Mouse (Mus musculus) retina, postnatal 7 days (tissue): ENCODE measurements around the gene Ntn5.
A peak's percentile ranks its signal among the peaks of the same experiment; 100 is the strongest.

Experiments
- DNase-seq: peaks from one replicate; pipeline ENCODE4 v3.0.0-alpha.2; 2012; ENCODE audit warnings: low read depth, low spot score

Ntn5 gene

GRCm38 (mm10) chr7:45711316-45712021, 27.6 kb downstream of the Ntn5 start:
- DNase-seq: no peak

GRCm38 (mm10) chr7:45712022-45712757, 28.4 kb downstream of the Ntn5 start:
- no peak for DNase-seq

- no peak for DNase-seq
Observed at GRCm38 (mm10) chr7:45713396-45713795, 29.6 kb downstream of the Ntn5 start.

- no peak for DNase-seq
Observed at GRCm38 (mm10) chr7:45713881-45714520, 30.2 kb downstream of the Ntn5 start.

GRCm38 (mm10) chr7:45714630-45715089, 30.8 kb downstream of the Ntn5 start:
- DNase-seq: no peak

GRCm38 (mm10) chr7:45715090-45715708, 31.4 kb downstream of the Ntn5 start, which contains the start of gene Rpl18:
TSS of gene Rpl18 (plus strand) at chr7:45715457.
- DNase-seq: peak; percentile 89

GRCm38 (mm10) chr7:45715741-45716459, 32.1 kb downstream of the Ntn5 start:
- no peak for DNase-seq

DNA sequence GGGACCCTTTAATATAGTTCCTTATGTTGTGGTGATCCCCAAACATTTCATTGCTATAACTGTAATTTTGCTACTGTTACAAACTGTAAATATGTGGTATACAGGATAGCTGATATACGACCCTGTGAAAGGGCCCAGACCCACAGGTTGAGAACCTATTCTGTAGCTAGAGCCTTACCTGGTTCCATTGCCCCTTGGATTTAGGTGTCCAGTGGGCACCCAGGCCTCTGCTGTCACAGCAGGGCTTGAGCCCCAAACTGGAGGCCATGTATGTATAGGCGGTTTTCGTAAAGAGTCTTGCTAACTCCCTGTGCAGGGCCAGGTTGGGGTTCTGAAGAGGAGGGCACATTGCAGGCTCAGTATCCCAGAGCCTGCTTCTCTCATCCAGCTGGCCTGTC, 32.6 kb downstream of the Ntn5 start:
- no peak for DNase-seq

- no peak for DNase-seq
Observed at GRCm38 (mm10) chr7:45716952-45717917, 33.4 kb downstream of the Ntn5 start.

DNA sequence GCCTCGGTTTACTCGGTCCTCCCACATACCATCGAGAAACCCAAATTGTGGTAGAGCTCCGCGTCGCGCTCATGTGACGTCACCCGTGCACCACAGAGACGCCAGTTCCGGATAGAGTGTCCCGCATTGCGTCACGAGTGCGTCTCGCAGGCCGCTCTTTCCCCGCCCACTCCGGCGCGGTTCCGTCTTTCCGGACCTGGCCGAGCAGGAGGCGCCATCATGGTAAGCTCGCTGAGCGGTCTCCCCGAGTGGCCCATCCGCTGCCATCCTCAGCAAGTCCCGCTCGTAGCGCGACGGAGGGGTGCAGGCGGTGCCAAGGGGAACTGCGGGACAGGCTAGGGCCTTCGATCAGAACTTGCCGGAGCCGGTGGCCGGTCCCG, 34.1 kb downstream of the Ntn5 start, which contains the start of gene Sphk2:
Gene Sphk2 (minus strand): TSS at position 85 of the 380 bp plus-strand sequence.
- DNase-seq: peak; percentile 97

- no peak for DNase-seq
Observed at GRCm38 (mm10) chr7:45718331-45718730, 34.5 kb downstream of the Ntn5 start.

DNA sequence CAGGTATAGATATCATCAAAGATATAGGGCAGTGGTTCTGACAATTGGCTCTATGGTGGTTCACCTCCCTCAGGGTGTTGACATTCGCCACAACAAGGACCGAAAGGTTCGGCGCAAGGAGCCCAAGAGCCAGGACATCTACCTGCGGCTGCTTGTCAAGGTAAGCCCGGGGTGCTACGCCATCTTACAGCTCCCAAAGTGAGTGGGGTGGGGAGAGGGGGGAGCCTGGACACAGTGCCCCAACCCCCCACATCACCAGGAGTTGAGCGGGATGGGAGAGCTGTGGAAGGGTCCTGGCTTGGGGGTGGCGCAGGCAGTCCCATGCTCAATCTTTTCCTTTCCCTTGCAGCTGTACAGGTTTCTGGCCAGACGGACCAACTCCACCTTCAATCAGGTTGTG, 35.4 kb downstream of the Ntn5 start:
- DNase-seq: no peak

DNA sequence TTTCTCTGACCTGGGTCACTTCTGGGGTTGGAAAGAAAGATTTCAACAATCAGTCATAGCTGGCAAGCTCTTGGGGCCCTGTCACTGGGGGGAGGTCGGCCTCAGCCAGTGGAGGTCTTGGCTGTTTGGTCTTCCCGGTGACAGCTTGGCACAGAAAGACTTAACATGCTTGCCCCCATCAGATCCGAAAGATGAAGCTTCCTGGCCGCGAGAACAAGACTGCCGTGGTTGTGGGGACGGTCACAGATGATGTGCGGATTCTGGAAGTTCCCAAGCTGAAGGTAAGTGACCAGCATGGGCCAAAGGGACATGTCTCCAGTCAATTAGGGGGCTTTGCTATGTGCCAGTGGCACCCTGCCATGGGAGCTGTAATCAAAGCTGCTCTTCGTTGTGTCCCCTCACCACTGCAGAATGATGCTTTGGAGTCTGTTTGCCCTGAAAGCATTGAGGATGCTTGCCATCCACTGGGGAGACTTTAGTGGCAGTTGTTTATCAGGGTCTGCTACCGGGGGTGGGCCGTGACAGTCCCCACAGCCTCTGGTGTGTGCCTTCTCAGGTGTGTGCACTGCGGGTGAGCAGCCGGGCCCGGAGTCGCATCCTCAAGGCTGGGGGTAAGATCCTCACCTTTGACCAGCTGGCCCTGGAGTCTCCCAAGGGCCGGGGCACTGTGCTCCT, 36.1 kb downstream of the Ntn5 start:
- DNase-seq: no peak

GRCm38 (mm10) chr7:45720413-45721233, 36.8 kb downstream of the Ntn5 start, which contains the start of gene Fam83e:
TSS of gene Fam83e (plus strand) at chr7:45721212.
- DNase-seq: no peak

DNA sequence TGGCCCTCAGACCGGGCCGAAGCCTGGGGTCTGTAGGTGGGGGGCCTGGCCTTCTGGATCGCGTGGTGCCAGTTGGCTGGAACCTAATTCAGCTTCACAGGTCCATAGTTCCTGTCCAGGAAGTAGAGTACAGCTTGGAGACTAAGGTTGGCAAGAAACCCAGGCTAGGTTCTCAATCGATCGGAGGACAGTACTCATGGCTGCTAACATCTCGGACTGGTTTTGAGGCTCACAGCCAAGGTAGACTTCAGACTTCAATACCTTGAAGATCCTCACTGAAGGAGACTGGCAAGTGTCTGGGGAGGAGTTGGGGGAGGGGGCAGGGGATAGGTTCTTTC, 37.4 kb downstream of the Ntn5 start:
- no peak for DNase-seq

DNA sequence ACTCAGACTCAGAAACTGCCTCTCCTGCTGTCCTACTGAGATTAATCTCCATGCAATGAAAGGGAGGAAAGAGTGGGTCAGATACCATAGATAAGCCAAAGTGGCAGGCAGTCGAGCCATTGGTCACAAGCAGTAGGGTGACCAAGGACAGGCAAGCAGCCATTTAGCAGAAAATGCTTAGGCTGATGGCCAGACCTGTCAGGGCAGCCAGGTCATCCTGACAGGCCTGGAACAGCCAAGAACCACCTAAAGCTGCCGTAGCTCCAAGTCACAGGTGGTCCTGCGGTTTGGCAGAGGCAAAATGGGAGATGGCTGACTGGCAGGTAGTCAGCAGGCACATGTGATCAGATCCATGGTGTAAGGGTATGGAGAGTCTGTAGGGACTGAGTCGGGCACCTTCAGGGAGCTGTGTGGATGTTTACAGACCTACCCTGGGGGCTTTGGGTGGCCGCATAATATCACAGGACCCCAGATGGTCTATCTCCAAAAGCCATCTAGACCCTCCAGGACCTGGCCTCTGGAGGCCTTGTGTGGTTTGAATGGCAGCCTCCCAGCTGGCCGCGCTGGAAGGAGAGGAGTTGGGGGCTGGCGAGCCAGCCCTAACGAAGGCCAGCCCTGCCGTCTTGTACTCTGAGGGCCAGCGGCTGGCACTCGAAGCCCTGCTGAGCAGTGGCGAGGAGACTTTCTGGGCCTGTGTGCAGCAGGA, 38.0 kb downstream of the Ntn5 start:
- no peak for DNase-seq

- no peak for DNase-seq
Observed at GRCm38 (mm10) chr7:45722348-45722713, 38.5 kb downstream of the Ntn5 start.

DNA sequence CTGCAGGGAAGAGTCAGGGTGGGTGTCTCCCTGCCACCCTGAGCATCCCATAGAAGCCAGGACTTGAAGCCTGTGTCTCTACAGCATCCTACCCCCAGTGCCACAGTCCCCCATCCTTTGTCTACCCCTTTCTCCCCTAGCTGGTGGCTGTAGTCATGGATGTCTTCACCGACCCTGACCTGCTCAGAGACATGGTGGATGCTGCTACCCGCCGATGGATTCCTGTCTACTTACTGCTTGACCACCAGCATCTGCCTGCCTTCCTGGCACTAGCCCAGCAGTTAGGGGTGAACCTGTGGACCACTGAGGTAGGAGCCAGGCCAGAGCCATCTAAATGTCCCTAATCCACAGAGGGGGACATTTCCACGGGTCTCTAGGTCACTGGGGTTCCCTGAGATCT, 39.5 kb downstream of the Ntn5 start:
- DNase-seq: no peak
